Mouse (Mus musculus) CH12F3 (cell line): ENCODE results near the gene Zeb2.

Source experiments
- in situ Hi-C: fragments of 300-500 bp; cut with MboI; formaldehyde crosslinking; loops from 2 replicates; pipeline ENCODE4 v1.14.3; 2020; ENCODE audit warnings: low sequenced_read_pairs

Zeb2 gene

GRCm38 (mm10) chr2:45017186-45017800, 99.9 kb downstream of the Zeb2 start:
- in situ Hi-C loops, result no loop called here

DNA sequence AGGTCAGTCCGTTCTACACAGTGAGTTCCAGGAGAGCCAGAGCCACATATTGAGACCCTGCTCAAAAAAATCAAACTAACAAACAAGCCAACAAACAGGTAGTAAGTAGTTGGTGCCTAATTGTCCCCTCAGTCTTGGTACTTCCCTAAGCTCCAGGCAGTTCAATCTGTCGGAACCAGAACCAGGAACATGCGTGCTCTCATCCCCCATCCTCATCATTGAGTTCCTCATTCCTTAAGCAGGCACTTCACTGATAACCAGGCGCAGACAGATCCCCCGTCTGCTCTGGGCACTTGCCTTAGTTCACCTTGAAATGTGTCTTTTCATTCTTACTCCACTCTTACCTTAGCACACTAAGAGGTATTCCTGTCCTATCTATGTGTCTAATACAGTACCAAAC, 103.9 kb downstream of the Zeb2 start:
- in situ Hi-C loops, result no loop called here

GRCm38 (mm10) chr2:45012676-45013075, 104.5 kb downstream of the Zeb2 start:
- in situ Hi-C loops, result no loop called here

DNA sequence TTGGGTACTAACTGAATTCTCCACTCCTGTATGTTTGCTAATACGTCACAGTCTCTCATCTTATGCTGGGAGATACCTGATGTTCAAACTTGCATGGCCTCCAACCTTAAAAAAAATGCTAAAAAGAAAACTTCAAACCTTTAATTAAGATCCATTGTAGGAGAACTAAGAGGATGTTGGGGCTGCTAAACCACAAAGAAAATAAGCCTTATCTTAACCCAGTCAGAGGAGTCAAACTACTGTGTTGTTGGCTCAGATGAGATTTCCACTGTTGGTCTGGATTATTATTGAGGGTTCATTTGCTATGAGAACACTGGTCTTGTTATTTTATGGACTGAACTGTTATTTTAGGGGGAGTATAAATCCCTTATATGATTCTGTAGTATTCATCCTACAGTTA, 106.5 kb downstream of the Zeb2 start:
- in situ Hi-C loops, result no loop called here

GRCm38 (mm10) chr2:44999906-45000305, 117.3 kb downstream of the Zeb2 start:
- in situ Hi-C loops, result no loop called here

- in situ Hi-C loops, result no loop called here
Measured at GRCm38 (mm10) chr2:44998710-44999109, 118.5 kb downstream of the Zeb2 start.

- in situ Hi-C loops, result no loop called here
Measured at GRCm38 (mm10) chr2:44981646-44982045, 135.5 kb downstream of the Zeb2 start.

GRCm38 (mm10) chr2:44979042-44979721, 138.0 kb downstream of the Zeb2 start:
- in situ Hi-C loops, result no loop called here

DNA sequence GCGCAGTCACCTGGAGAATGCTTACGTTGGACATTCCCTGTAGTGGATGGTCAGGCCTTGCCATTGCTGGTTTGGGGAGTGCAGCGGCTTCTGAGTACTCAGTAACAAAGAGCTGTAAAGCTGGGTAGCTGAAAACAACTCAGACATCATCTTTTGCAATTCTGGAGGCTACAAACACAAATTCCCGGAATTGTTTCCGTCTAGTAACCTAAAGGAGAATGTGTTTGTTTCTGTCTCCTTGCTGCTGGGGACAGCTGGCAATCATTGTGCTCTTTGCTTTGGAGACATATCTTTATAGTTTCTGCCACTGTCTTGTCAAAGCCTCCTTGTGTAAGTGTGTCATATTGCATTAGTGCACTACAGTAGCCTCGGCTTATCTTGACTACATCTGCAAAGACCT, 139.2 kb downstream of the Zeb2 start:
- in situ Hi-C loops, result no loop called here

DNA sequence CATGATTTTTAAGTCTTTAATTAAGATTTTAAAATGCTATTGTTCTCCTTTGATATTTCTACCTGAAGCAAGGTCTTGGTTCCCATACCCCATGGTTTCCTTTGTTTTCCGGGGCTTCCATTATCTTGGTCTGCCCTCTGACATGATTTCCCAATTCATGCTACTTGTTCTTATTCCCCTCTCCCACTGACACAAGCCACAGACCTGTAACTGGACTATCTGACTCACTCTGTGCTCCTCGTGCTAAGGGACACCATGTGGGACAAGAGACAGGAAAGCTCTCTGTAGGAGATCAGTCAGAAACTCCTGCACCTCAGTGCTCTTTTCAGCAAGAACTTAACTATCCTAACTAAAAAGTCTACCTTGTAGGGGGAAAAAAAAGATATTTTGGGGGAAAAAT, 139.6 kb downstream of the Zeb2 start:
- in situ Hi-C loops, result no loop called here

DNA sequence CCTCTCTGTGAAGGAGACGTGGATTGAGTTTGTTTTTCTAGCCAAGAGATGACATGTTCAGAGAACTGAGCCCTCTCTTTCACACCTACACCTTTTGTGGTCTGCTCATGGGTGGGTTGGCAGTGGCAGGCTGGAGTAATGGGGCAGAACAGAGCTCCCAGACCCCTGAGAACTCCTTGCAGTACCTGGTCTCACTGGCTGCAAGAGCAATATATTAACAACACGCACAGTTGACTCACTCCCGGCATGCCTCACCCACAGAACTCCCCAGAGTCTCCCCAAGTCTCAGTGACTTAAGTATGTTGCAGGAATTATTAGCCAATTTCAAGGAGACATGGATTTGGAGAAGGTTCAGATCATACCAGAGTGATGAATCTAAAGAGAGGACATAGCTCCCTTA, 140.1 kb downstream of the Zeb2 start:
- in situ Hi-C loops, result no loop called here

GRCm38 (mm10) chr2:44976484-44976883, 140.7 kb downstream of the Zeb2 start:
- in situ Hi-C loops, result no loop called here

GRCm38 (mm10) chr2:44973828-44974227, 143.4 kb downstream of the Zeb2 start:
- in situ Hi-C loops, result no loop called here

- in situ Hi-C loops, result no loop called here
Measured at GRCm38 (mm10) chr2:44970087-44970646, 147.0 kb downstream of the Zeb2 start.

GRCm38 (mm10) chr2:44969640-44970039, 147.6 kb downstream of the Zeb2 start:
- in situ Hi-C loops, result no loop called here

- in situ Hi-C loops, result no loop called here
Measured at GRCm38 (mm10) chr2:44969226-44969625, 148.0 kb downstream of the Zeb2 start.

- in situ Hi-C loops, result no loop called here
Measured at GRCm38 (mm10) chr2:44965834-44966555, 151.2 kb downstream of the Zeb2 start.

GRCm38 (mm10) chr2:44962620-44963019, 154.6 kb downstream of the Zeb2 start:
- in situ Hi-C loops, result no loop called here

- in situ Hi-C loops, result no loop called here
Measured at GRCm38 (mm10) chr2:44961192-44961591, 156.0 kb downstream of the Zeb2 start.

GRCm38 (mm10) chr2:44960561-44960960, 156.6 kb downstream of the Zeb2 start:
- in situ Hi-C loops, result no loop called here

- in situ Hi-C loops, result no loop called here
Measured at GRCm38 (mm10) chr2:44957329-44957797, 159.8 kb downstream of the Zeb2 start.

- in situ Hi-C loops, result no loop called here
Measured at GRCm38 (mm10) chr2:44956232-44956631, 161.0 kb downstream of the Zeb2 start.
